In genomic region chr6:28586806-28587205, GRCm38 (mm10) we compare ENCODE assay signal across 28 mouse cellular contexts.
DNase-seq lines count a peak whose midpoint lies in the region; ATAC-seq and TF ChIP-seq lines count a peak whose summit lies in the region.
"Had no signal": no experiment of that assay in that cellular context is flagged by ENCODE, and none has a peak within 500 bp of the region (broad histone marks: within the 10 kb centered on the region; RNA-seq: fewer than 3 reads in every experiment).

No protein-coding gene starts in this region.

- no peaks in the 10 kb centered on the region for H3K27me3 ChIP-seq in lung, postnatal 0 days (replicated peaks; ENCODE audit: insufficient read depth, low read length)
- H3K27me3 ChIP-seq: embryonic facial prominence, embryonic 15.5 days; forebrain, embryonic 12.5 days; heart, embryonic 15.5 days; Patski had no signal

- ATAC-seq in lung, postnatal 0 days: no peak
- ATAC-seq in granulocyte monocyte progenitor cell, adult 5-6 weeks (replicated peaks; ENCODE audit: poor library complexity, severe bottlenecking): 0 out of 2 replicates have a peak, but pooled peaks have one; percentile 35
- no peak for ATAC-seq in inflammation-experienced regulatory T-cells, adult 6 months
- ATAC-seq: activated CD4-positive, CD25-positive, alpha-beta regulatory T cell, adult 4 months; CD4-positive, CD25-positive, alpha-beta regulatory T cell, adult 4 months; forebrain, embryonic 16.5 days; intestine, embryonic 16.5 days; Patski had no signal

- peak; percentile 4 for DNase-seq in gastrocnemius, adult 18-20 months (ENCODE audit: low spot score)
- no peak for DNase-seq in gastrocnemius, postnatal 4 days (ENCODE audit: low spot score in 2 of 2)
- peak; percentile 32 for DNase-seq in lung, postnatal 0 days (ENCODE audit: low spot score)
- no peak for DNase-seq in lung, postnatal 14 days
- no peak for DNase-seq in thymus, adult 18-20 months
- DNase-seq: adrenal gland, adult 2 months; adrenal gland, postnatal 25 days; B cell, adult 2 months; cerebellum, adult 2 months; cerebellum, postnatal 10 days; gastrocnemius, postnatal 14 days; heart, adult 2 months; heart, postnatal 14 days had no signal

- TF ChIP-seq CTCF in lung, postnatal 0 days (IDR thresholded peaks at IDR 0.05): no peak

- H3K9ac ChIP-seq in lung, postnatal 0 days (replicated peaks; ENCODE audit: low read depth): no peak overlapping the region
- H3K9ac ChIP-seq: embryonic facial prominence, embryonic 15.5 days; forebrain, embryonic 12.5 days; heart, embryonic 15.5 days; hindbrain, embryonic 14.5 days had no signal

- no peaks in the 10 kb centered on the region for H3K9me3 ChIP-seq in lung, postnatal 0 days (ENCODE audit: low read length)
- H3K9me3 ChIP-seq: embryonic facial prominence, embryonic 15.5 days; forebrain, embryonic 12.5 days; G1E; heart, embryonic 15.5 days; hindbrain, embryonic 10.5 days had no signal

- no peaks in the 10 kb centered on the region for H3K36me3 ChIP-seq in lung, postnatal 0 days (ENCODE audit: insufficient read depth, low read length)
- H3K36me3 ChIP-seq: forebrain, embryonic 12.5 days; heart, embryonic 15.5 days had no signal

- no peak overlapping the region for H3K4me3 ChIP-seq in lung, postnatal 0 days (ENCODE audit: low read depth, low read length)
- H3K4me3 ChIP-seq: embryonic facial prominence, embryonic 15.5 days; erythroblast, embryonic 14.5 days; forebrain, embryonic 12.5 days; heart, adult 2 months; heart, embryonic 15.5 days; hindbrain, embryonic 10.5 days had no signal

- TF ChIP-seq EP300 in lung, postnatal 0 days (IDR thresholded peaks at IDR 0.05): no peak

- H3K4me2 ChIP-seq in lung, postnatal 0 days (replicated peaks; ENCODE audit: low read depth, low read length): no peak overlapping the region
- H3K4me2 ChIP-seq: embryonic facial prominence, embryonic 15.5 days; forebrain, embryonic 12.5 days; heart, embryonic 11.5 days; heart, embryonic 15.5 days; hindbrain, embryonic 14.5 days had no signal

- no peak overlapping the region for H3K27ac ChIP-seq in lung, postnatal 0 days (ENCODE audit: low read length)
- H3K27ac ChIP-seq: embryonic facial prominence, embryonic 15.5 days; forebrain, embryonic 12.5 days; heart, adult 2 months; heart, embryonic 15.5 days; hindbrain, embryonic 10.5 days; hindbrain, embryonic 14.5 days had no signal

- WGBS in lung, postnatal 0 days: 68% methylated on average over 3 of the region's 3 CpGs

- no peaks in the 10 kb centered on the region for H3K4me1 ChIP-seq in lung, postnatal 0 days (ENCODE audit: insufficient read depth, low read depth, low read length)
- H3K4me1 ChIP-seq: embryonic facial prominence, embryonic 15.5 days; hindbrain, embryonic 10.5 days had no signal

Comparison
In these comparisons a context has a peak if more than half of its experiments do, and no peak if none do; other contexts are left out.
1. DNase-seq: peak in gastrocnemius, adult 18-20 months (single experiment) and lung, postnatal 0 days (single experiment); none in gastrocnemius, postnatal 4 days (0 of 2), lung, postnatal 14 days (single experiment) and thymus, adult 18-20 months (0 of 2).